Mouse (Mus musculus) embryonic facial prominence, embryonic 13.5 days (tissue): ENCODE measurements around the gene Macrod2. TPM values are rescaled to one million over a fixed set of nuclear protein-coding genes. Genes with fewer than 3 reads are reported as not detected.

Experiments used
- ATAC-seq: fragments of 200-750 bp; cut with Nextera tagmentation; 2 replicates; pipeline ENCODE4 v1.8.0; 2017; ENCODE audit warnings: low read depth; ENCODE audit not compliant: insufficient number of reproducible peaks, insufficient read depth, low FRiP score, low TSS enrichment
- H3K27ac ChIP-seq: fragments of 300-500 bp; sonication (generic); 2 replicates; pipeline ENCODE4 v1.5.1; 2015; ENCODE audit warnings: moderate library complexity, mild to moderate bottlenecking, inconsistent platforms
- H3K27me3 ChIP-seq: fragments of 300-500 bp; sonication (generic); 2 replicates; pipeline ENCODE4 v1.6.1; 2015; ENCODE audit warnings: mild to moderate bottlenecking, inconsistent platforms
- H3K36me3 ChIP-seq: fragments of 300-500 bp; sonication (generic); 2 replicates; pipeline ENCODE4 v1.6.1; 2015; ENCODE audit warnings: mild to moderate bottlenecking, inconsistent platforms
- H3K4me1 ChIP-seq: fragments of 300-500 bp; sonication (generic); 2 replicates; pipeline ENCODE4 v1.6.1; 2015; ENCODE audit warnings: inconsistent platforms
- H3K4me2 ChIP-seq: fragments of 300-500 bp; sonication (generic); 2 replicates; pipeline ENCODE4 v1.6.1; 2015; ENCODE audit warnings: moderate library complexity, mild to moderate bottlenecking, inconsistent platforms
- H3K4me3 ChIP-seq: fragments of 300-500 bp; sonication (generic); 2 replicates; pipeline ENCODE4 v1.5.1; 2015; ENCODE audit warnings: mild to moderate bottlenecking, inconsistent platforms
- H3K9ac ChIP-seq: fragments of 300-500 bp; sonication (generic); 2 replicates; pipeline ENCODE4 v1.6.1; 2015; ENCODE audit warnings: mild to moderate bottlenecking, inconsistent platforms
- H3K9me3 ChIP-seq: fragments of 300-500 bp; sonication (generic); 2 replicates; pipeline ENCODE4 v1.6.1; 2016; ENCODE audit warnings: inconsistent platforms
- WGBS: fragments of 180-500 bp; shearing (Covaris S2); methylation state at CpG from one replicate; pipeline ENCODE4 v1.1.7; 2015; ENCODE audit warnings: mixed read lengths; 5-methylcytosine and 5-hydroxymethylcytosine counted together
- polyA plus RNA-seq: library from polyadenylated mRNA; unstranded; fragments of >200 nt; fragmentation: Nextera tagmentation; extraction: Ambion mirVana; gene quantifications from 2 replicates; pipeline ENCODE4 v1.2.1, GENCODE M21; 2015

The Macrod2 gene
- polyA plus RNA-seq, 1 experiment from 2014 or later, result 44.8 TPM

GRCm38 (mm10) chr2:140769473-140769872 is 374.4 kb downstream of the Macrod2 start:
- H3K9ac ChIP-seq, result no peak overlapping the region
- no peaks in the 10 kb centered on the region for H3K27me3 ChIP-seq
- no peak overlapping the region for H3K4me2 ChIP-seq
- H3K27ac ChIP-seq, result no peak overlapping the region
- H3K4me1 ChIP-seq, result no peaks in the 10 kb centered on the region
- ATAC-seq, result no peak
- WGBS, result 79% methylated on average over 4 of the region's 4 CpGs
- H3K36me3 ChIP-seq, result no peaks in the 10 kb centered on the region
- no peak overlapping the region for H3K4me3 ChIP-seq
- no peaks in the 10 kb centered on the region for H3K9me3 ChIP-seq

DNA sequence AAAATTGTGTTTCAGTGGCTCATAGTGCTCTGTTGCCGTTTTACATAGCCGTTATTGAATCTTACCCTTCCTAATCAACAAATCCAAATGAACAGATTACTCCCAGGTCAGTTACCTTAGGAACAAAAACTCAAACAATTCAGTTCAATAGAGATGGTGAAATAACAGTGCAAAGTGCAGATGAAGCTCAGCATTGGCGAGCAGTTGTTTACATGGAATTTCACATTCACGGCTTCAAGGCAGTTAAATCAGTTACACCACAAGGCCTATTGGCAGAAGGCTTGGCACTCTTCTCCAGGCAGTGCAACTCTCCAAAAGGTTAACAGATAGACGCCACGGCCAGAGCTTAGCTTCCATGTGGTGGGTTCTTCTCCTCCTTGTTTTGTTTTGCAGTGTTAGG is 377.7 kb downstream of the Macrod2 start:
- H3K9me3 ChIP-seq, result no peaks in the 10 kb centered on the region
- no peaks in the 10 kb centered on the region for H3K36me3 ChIP-seq
- H3K27ac ChIP-seq, result no peak overlapping the region
- no peak overlapping the region for H3K4me3 ChIP-seq
- no peak overlapping the region for H3K4me2 ChIP-seq
- H3K27me3 ChIP-seq, result no peaks in the 10 kb centered on the region
- H3K9ac ChIP-seq, result no peak overlapping the region
- no peak for ATAC-seq
- 87% methylated on average over 6 of the region's 6 CpGs for WGBS
- no peaks in the 10 kb centered on the region for H3K4me1 ChIP-seq

DNA sequence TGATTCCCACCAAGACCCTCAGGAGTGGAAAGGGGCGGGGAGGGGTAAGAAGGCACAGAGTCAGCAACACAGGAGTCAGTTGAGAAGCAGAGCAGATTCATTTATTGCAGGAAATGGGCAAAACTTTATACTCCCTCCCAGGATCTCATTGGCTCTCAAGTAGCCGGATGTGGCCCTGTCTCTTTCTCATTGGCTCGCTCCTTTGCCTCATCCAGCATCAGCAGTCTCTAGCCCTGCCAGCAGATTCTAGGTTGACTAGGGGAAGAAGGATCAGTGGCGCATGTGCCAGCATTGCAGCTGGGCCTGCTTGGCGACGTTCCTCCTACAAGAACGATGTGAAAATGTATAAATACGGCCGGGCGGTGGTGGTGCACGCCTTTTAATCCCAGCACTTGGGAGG is 378.3 kb downstream of the Macrod2 start:
- Histone ChIP-seq H3K9ac (no peak overlapping the region), H3K27me3 (no peaks in the 10 kb centered on the region), H3K27ac (no peak overlapping the region), H3K4me2 (no peak overlapping the region), H3K4me3 (no peak overlapping the region), H3K36me3 (no peaks in the 10 kb centered on the region), H3K4me1 (no peaks in the 10 kb centered on the region), H3K9me3 (no peaks in the 10 kb centered on the region)
- ATAC-seq, result no peak
- 95% methylated on average over 11 of the region's 11 CpGs for WGBS

DNA sequence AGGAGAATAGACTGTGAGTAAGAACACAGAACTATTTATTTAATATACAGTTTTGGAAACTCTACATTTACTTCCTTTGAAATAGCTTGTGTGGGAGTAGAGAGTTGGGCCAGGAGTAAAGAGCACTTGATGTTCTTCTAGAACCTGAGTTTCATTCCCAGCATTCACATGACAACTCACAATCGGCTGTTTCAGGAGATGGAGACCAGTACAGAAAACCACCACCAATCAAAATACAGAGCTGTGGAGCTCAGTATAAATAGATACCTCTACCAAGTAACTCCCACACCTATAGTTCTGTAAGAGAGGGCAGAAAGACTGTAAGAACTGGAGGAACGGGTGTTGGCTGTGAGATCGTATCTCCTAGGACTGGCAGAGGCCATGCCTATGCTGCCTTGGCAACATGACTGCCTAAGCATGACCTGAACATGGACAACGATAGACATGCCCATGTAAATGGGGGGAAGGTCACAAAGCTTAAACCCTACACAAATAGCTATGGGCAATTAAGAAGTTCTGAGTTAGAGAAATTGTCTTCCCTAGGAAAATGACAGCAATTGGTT is 379.8 kb downstream of the Macrod2 start:
- H3K4me1 ChIP-seq, result no peaks in the 10 kb centered on the region
- WGBS, result 85% methylated on average over 4 of the region's 4 CpGs
- no peaks in the 10 kb centered on the region for H3K9me3 ChIP-seq
- no peaks in the 10 kb centered on the region for H3K27me3 ChIP-seq
- H3K36me3 ChIP-seq, result no peaks in the 10 kb centered on the region
- no peak overlapping the region for H3K4me3 ChIP-seq
- no peak overlapping the region for H3K4me2 ChIP-seq
- H3K27ac ChIP-seq, result no peak overlapping the region
- no peak for ATAC-seq
- H3K9ac ChIP-seq, result no peak overlapping the region

GRCm38 (mm10) chr2:140775448-140776101 is 380.5 kb downstream of the Macrod2 start:
- Histone ChIP-seq H3K9ac (no peak overlapping the region), H3K4me2 (no peak overlapping the region), H3K27me3 (no peaks in the 10 kb centered on the region), H3K27ac (no peak overlapping the region), H3K9me3 (no peaks in the 10 kb centered on the region), H3K4me1 (no peaks in the 10 kb centered on the region), H3K4me3 (no peak overlapping the region), H3K36me3 (no peaks in the 10 kb centered on the region)
- no peak for ATAC-seq
- WGBS, result 52% methylated on average over 8 of the region's 8 CpGs

DNA sequence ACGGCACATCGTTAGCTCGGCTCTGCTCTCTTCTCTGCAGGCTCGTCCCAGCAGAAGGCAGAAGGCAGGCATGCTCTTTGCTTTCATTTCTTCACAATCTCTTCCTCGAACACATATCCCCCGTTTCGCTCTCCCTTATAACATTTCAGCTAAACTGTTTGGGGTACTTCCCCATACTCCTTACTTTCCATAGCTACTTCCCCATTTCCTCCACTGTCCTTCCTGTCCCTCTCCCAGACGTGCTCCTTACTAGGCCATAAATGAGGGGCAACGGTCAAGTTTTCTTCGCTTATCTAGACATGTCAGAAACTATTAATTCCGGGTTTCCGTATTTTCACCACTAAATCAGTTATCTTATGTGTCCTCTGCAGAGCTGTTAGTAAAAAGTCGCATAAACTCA is 383.1 kb downstream of the Macrod2 start:
- H3K9ac ChIP-seq, result no peak overlapping the region
- H3K9me3 ChIP-seq, result no peaks in the 10 kb centered on the region
- no peak overlapping the region for H3K27ac ChIP-seq
- H3K4me1 ChIP-seq, result no peaks in the 10 kb centered on the region
- no peak for ATAC-seq
- 82% methylated on average over 13 of the region's 13 CpGs for WGBS
- no peaks in the 10 kb centered on the region for H3K36me3 ChIP-seq
- H3K27me3 ChIP-seq, result no peaks in the 10 kb centered on the region
- H3K4me2 ChIP-seq, result no peak overlapping the region
- no peak overlapping the region for H3K4me3 ChIP-seq

DNA sequence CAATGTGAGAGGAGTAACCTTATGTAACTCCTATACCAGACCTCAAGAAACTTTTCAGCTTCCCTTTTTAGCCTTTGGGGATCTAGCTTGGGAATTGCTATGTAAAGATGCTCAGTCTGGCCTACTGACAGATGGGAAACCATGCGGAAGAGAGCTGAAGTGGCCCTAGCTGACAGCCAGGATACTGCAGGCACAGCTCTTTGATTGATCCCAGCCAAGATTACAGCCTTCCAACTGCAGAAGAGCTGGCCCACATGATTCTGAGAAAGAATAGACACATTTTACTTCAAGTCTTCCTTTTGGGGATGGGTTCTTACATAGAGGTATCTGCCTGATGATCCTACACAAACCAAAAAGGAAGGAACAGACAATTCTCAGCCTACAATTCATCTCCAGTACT is 387.9 kb downstream of the Macrod2 start:
- no peaks in the 10 kb centered on the region for H3K36me3 ChIP-seq
- H3K9me3 ChIP-seq, result no peaks in the 10 kb centered on the region
- no peaks in the 10 kb centered on the region for H3K4me1 ChIP-seq
- no peak overlapping the region for H3K4me2 ChIP-seq
- no peak for ATAC-seq
- no peak overlapping the region for H3K4me3 ChIP-seq
- no peaks in the 10 kb centered on the region for H3K27me3 ChIP-seq
- 65% methylated on average over 1 of the region's 1 CpGs for WGBS
- H3K27ac ChIP-seq, result no peak overlapping the region
- no peak overlapping the region for H3K9ac ChIP-seq

- Histone ChIP-seq H3K4me1 (no peaks in the 10 kb centered on the region), H3K9me3 (no peaks in the 10 kb centered on the region), H3K9ac (no peak overlapping the region), H3K4me2 (no peak overlapping the region), H3K27ac (no peak overlapping the region), H3K4me3 (no peak overlapping the region), H3K36me3 (no peaks in the 10 kb centered on the region), H3K27me3 (no peaks in the 10 kb centered on the region)
- ATAC-seq, result no peak
- 80% methylated on average over 2 of the region's 2 CpGs for WGBS
Measured at GRCm38 (mm10) chr2:140784626-140785025, 389.5 kb downstream of the Macrod2 start.

DNA sequence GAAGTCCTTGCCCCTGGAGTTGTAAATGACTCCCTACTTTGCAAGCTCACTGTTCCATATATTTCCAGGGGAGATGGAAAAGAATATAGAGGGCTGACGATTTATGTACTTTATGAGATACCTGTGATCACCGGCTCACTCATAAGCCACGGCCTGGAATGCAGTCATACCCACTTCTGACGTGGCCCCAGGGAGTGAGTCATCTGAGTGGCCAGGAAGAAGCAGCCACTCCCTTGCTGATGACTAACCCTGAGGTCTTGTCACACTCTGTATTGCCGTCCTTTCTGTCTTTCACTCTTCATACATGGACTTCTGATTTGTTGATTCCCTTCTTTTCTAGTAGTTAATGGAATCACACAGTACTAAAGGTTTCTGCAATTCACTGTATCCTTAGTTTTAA is 395.3 kb downstream of the Macrod2 start:
- no peaks in the 10 kb centered on the region for H3K27me3 ChIP-seq
- no peak overlapping the region for H3K4me2 ChIP-seq
- no peak overlapping the region for H3K27ac ChIP-seq
- H3K4me3 ChIP-seq, result no peak overlapping the region
- no peak overlapping the region for H3K9ac ChIP-seq
- H3K36me3 ChIP-seq, result no peaks in the 10 kb centered on the region
- no peak for ATAC-seq
- no peaks in the 10 kb centered on the region for H3K4me1 ChIP-seq
- WGBS, result 43% methylated on average over 5 of the region's 5 CpGs
- H3K9me3 ChIP-seq, result no peaks in the 10 kb centered on the region

GRCm38 (mm10) chr2:140793886-140794608 is 398.9 kb downstream of the Macrod2 start:
- Histone ChIP-seq H3K4me1 (no peaks in the 10 kb centered on the region), H3K27me3 (no peaks in the 10 kb centered on the region), H3K36me3 (no peaks in the 10 kb centered on the region), H3K9me3 (no peaks in the 10 kb centered on the region), H3K4me3 (no peak overlapping the region), H3K27ac (no peak overlapping the region), H3K4me2 (no peak overlapping the region), H3K9ac (no peak overlapping the region)
- 84% methylated on average over 4 of the region's 4 CpGs for WGBS
- no peak for ATAC-seq

- H3K4me2 ChIP-seq, result no peak overlapping the region
- no peaks in the 10 kb centered on the region for H3K9me3 ChIP-seq
- ATAC-seq, result no peak
- no peaks in the 10 kb centered on the region for H3K4me1 ChIP-seq
- H3K27me3 ChIP-seq, result no peaks in the 10 kb centered on the region
- no peak overlapping the region for H3K27ac ChIP-seq
- 89% methylated on average over 4 of the region's 4 CpGs for WGBS
- no peaks in the 10 kb centered on the region for H3K36me3 ChIP-seq
- H3K9ac ChIP-seq, result no peak overlapping the region
- no peak overlapping the region for H3K4me3 ChIP-seq
Measured at GRCm38 (mm10) chr2:140811693-140812092, 416.6 kb downstream of the Macrod2 start.
